ENCODE assay signal across 1 mouse cellular context in the genomic region with DNA sequence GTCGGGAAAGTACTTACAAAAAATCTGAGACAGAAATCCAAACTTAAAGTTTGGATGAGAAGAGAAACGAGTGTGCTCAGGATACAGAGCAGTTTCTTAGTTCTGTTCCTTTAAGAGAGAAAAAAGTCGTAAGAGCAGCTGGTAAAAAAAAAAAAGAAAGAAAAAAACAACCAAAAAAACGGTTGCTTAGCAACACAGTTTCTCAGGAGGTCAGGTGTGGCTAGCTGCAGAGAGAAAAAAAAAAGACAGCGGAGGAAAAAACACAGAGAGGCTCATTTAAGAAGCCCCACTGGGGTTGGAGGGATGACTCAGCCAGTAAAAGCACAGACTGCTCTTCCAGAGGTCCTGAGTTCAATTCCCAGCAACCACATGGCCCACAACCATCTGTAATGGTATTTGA.
TF ChIP-seq lines count a peak whose summit lies in the region.

No protein-coding gene starts in this region.

TF ChIP-seq in ES-E14, 5 proteins besides CTCF, POLR2A, EP300 and RAD21:
- TF ChIP-seq HCFC1 (IDR thresholded peaks at IDR 0.05; ENCODE audit: borderline replicate concordance, insufficient read depth, low read length) = no peak
- TF ChIP-seq ZNF384 (IDR thresholded peaks at IDR 0.05; ENCODE audit: low read depth, low read length) = peak; percentile 64; the same call in 1 of the 2 replicates
